Mouse (Mus musculus) kidney, postnatal 0 days (tissue): ENCODE measurements around the gene Rassf5. TPM values are rescaled to one million over a fixed set of nuclear protein-coding genes. Genes with fewer than 3 reads are reported as not detected.

ENCODE experiments used
- ATAC-seq: fragments of 200-750 bp; cut with Nextera tagmentation; replicated peaks from 2 replicates; pipeline ENCODE4 v1.8.0; 2017; ENCODE audit warnings: low read depth, moderate number of reproducible peaks, moderate TSS enrichment, moderate library complexity; ENCODE audit not compliant: low FRiP score
- DNase-seq: peaks from one replicate; pipeline ENCODE4 v3.0.0-alpha.2; 2016; ENCODE audit warnings: low spot score
- H3K27ac ChIP-seq: fragments of 300-500 bp; sonication (generic); 2 replicates; pipeline ENCODE4 v1.5.1; 2014; ENCODE audit warnings: mild to moderate bottlenecking
- H3K27me3 ChIP-seq: fragments of 300-500 bp; sonication (generic); 2 replicates; pipeline ENCODE4 v1.6.1; 2014; ENCODE audit warnings: low read length, mixed read lengths; ENCODE audit not compliant: insufficient read depth
- H3K36me3 ChIP-seq: fragments of 300-500 bp; sonication (generic); 2 replicates; pipeline ENCODE4 v1.6.1; 2014; ENCODE audit warnings: low read length, mixed read lengths; ENCODE audit not compliant: insufficient read depth
- H3K4me1 ChIP-seq: fragments of 300-500 bp; sonication (generic); replicated peaks from 2 replicates; pipeline ENCODE4 v1.6.1; 2014; ENCODE audit warnings: antibody characterized with exemption, low read length, mixed read lengths; ENCODE audit not compliant: insufficient read depth
- H3K4me2 ChIP-seq: fragments of 300-500 bp; sonication (generic); 2 replicates; pipeline ENCODE4 v1.6.1; 2014; ENCODE audit warnings: mild to moderate bottlenecking, low read length, moderate library complexity, mixed read lengths
- H3K4me3 ChIP-seq: fragments of 300-500 bp; sonication (generic); replicated peaks from 2 replicates; pipeline ENCODE4 v1.5.1; 2014; ENCODE audit warnings: low read depth, low read length
- H3K9ac ChIP-seq: fragments of 300-500 bp; sonication (generic); 2 replicates; pipeline ENCODE4 v1.6.1; 2014; ENCODE audit warnings: low read depth, low read length
- H3K9me3 ChIP-seq: fragments of 300-500 bp; sonication (generic); replicated peaks from 2 replicates; pipeline ENCODE4 v1.6.1; 2016; ENCODE audit warnings: low read length, inconsistent platforms, mixed read lengths
- CTCF ChIP-seq: IDR thresholded peaks from 2 replicates; pipeline ENCODE4 v1.5.1; 2016; ENCODE audit warnings: antibody characterized with exemption, low read depth, mild to moderate bottlenecking, moderate library complexity
- WGBS: fragments of 180-500 bp; shearing (Covaris S2); extraction: QIAGEN DNeasy Blood & Tissue Kit; methylation state at CpG from one replicate; pipeline ENCODE4 v1.1.7; 2014; 5-methylcytosine and 5-hydroxymethylcytosine counted together
- polyA plus RNA-seq: library from polyadenylated mRNA; unstranded; fragments of >200 nt; fragmentation: Nextera tagmentation; extraction: Ambion mirVana; gene quantifications from 2 replicates; pipeline ENCODE4 v1.2.1, GENCODE M21; 2015

Gene Rassf5
- polyA plus RNA-seq, 1 experiment from 2014 or later: 3.4 TPM

DNA sequence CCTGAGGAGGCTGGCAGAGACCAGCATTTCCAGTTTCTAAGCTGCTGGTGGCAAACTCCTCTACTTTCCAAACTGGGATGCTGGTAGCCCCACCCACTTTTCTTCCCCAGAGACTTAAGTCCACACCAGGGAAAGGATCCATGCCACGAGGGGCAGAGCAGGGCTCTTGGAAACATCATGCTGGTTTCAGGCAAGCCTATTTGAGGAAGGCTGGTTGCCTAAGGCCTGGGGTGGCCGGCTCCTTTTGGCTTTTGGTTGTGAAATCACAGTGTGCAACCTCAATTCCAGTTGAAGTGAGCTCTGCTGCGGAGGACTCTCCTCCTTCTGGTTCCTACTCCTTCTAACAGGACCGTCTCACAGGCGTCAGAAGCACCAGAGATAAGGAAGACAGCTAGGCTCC, 41.7 kb upstream of the Rassf5 start:
- no peak for TF ChIP-seq CTCF
- Histone ChIP-seq H3K9ac (no peak overlapping the region), H3K27ac (no peak overlapping the region), H3K4me3 (no peak overlapping the region), H3K36me3 (peaks cover 8% of the 10 kb centered on the region; the same call in 1 of the 2 replicates), H3K4me2 (no peak overlapping the region), H3K9me3 (no peaks in the 10 kb centered on the region), H3K27me3 (no peaks in the 10 kb centered on the region), H3K4me1 (no peaks in the 10 kb centered on the region)
- 81% methylated on average over 5 of the region's 5 CpGs for WGBS
- DNase-seq (no peak), ATAC-seq (no peak)

DNA sequence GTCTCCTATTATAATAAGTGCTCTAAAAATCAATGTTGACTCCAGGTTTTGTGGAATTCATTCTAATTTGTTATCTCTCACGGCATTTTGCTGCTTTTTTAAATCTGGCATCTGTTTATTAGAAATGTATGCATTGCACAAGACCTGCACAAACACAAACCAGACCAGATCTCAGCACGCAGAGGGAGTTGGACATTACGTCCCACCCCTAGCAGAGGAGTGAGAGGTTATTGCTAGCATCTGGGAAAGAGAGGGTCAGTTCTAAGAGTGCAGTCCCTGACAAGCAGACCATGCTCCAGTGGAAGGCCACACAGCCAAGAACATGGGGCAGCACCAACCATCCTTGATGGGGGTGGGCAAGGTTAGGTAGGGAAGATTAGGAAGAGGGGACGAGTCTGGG, 39.6 kb upstream of the Rassf5 start:
- ATAC-seq: no peak
- no peak overlapping the region for H3K9ac ChIP-seq
- H3K4me3 ChIP-seq: no peak overlapping the region
- DNase-seq: no peak
- no peaks in the 10 kb centered on the region for H3K4me1 ChIP-seq
- peaks cover 8% of the 10 kb centered on the region; the same call in 1 of the 2 replicates for H3K36me3 ChIP-seq
- no peak overlapping the region for H3K27ac ChIP-seq
- H3K27me3 ChIP-seq: no peaks in the 10 kb centered on the region
- TF ChIP-seq CTCF: no peak
- H3K9me3 ChIP-seq: no peaks in the 10 kb centered on the region
- H3K4me2 ChIP-seq: no peak overlapping the region
- 76% methylated on average over 4 of the region's 4 CpGs for WGBS

DNA sequence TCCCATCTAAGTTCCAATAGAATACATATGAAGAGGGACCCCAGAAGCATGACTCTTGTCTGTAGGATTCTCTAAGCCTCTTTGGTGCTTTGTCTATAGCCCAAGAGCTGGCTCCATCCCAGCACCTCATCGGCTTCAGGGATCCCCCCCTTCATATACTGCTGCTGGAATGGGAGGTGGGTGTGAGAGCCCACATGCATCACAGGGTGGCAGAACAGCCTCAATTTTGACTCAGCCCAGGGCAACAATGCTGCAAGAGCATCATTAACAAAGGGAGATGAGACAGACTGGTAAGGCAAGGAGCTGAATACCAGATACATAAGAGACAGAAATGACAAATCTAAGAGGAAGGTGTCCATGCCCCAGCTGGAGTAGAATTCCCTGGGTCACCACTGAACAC, 39.1 kb upstream of the Rassf5 start:
- Histone ChIP-seq H3K4me3 (no peak overlapping the region), H3K4me1 (no peaks in the 10 kb centered on the region), H3K4me2 (no peak overlapping the region), H3K27ac (no peak overlapping the region), H3K9me3 (no peaks in the 10 kb centered on the region), H3K27me3 (no peaks in the 10 kb centered on the region), H3K36me3 (peaks cover 4% of the 10 kb centered on the region; the same call in 1 of the 2 replicates), H3K9ac (no peak overlapping the region)
- DNase-seq: no peak
- ATAC-seq: no peak
- no peak for TF ChIP-seq CTCF
- WGBS: 79% methylated on average over 1 of the region's 1 CpGs

DNA sequence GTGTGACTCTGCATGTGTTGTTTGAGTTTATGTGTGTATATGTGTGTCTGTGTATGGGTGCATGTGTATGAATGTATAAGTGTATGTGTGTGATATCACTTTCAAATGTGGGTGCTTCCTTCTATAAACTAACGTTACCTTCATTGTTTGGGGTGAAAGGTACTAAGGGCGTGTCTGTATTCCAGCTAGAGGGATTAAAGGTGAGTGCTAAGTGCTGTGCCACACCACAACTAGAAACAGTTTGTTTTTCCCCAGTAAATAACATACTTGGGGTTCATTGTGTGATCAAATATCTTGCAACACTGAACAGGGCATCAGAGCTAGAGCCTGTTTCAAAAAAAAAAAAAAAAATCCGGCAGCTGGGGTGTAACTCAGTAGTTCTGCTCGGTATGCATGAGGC, 36.7 kb upstream of the Rassf5 start:
- no peak overlapping the region for H3K4me3 ChIP-seq
- H3K27ac ChIP-seq: no peak overlapping the region
- no peaks in the 10 kb centered on the region for H3K36me3 ChIP-seq
- ATAC-seq (no peak), DNase-seq (no peak)
- H3K9me3 ChIP-seq: no peaks in the 10 kb centered on the region
- no peaks in the 10 kb centered on the region for H3K27me3 ChIP-seq
- H3K4me1 ChIP-seq: no peaks in the 10 kb centered on the region
- H3K4me2 ChIP-seq: no peak overlapping the region
- no peak for TF ChIP-seq CTCF
- no peak overlapping the region for H3K9ac ChIP-seq
- WGBS: 50% methylated on average over 4 of the region's 4 CpGs

DNA sequence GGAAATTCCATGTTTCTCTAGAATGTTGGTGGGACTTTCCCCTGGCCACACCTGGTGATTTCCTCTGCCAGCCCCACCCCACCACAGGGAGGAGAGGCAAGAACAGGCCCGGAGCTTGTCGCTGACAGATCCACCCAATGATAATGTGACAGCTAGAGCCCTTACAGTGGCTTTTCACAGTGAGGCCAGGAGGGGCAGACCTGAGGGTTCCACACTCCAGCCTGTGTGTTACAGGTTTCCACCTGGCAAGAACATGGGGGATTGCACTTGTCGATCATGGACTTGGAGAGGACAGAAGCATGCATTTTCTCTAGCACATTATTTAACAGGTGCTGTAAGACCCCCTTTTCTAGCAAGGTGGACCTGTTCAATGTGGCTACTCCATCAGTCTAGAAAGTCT, 35.2 kb upstream of the Rassf5 start:
- Histone ChIP-seq H3K9ac (no peak overlapping the region), H3K4me1 (no peaks in the 10 kb centered on the region), H3K36me3 (no peaks in the 10 kb centered on the region), H3K27me3 (no peaks in the 10 kb centered on the region), H3K4me2 (no peak overlapping the region), H3K27ac (no peak overlapping the region), H3K4me3 (no peak overlapping the region), H3K9me3 (no peaks in the 10 kb centered on the region)
- 45% methylated on average over 3 of the region's 3 CpGs for WGBS
- DNase-seq: no peak
- no peak for ATAC-seq
- TF ChIP-seq CTCF: peak; percentile 32; the same call in 1 of the 2 replicates

DNA sequence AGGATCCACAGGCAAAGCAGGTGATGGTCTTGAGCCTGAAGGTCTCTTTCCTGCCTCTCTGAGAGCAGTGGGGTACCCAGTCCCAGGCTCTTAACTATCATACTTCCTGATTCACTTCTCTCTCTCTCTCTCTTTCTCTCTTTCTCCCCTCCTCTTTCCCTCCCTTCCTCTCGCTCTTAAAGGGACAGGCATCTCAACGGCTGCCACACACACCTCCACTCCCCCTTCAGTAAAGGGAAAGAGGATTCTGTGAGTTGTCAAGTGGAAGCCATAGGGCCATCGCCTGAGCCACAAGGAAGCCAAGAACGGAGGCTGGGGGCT, 34.4 kb upstream of the Rassf5 start, which contains the start of gene Ikbke:
TSS of gene Ikbke (minus strand) at position 151 of the 321 bp plus-strand sequence.
- TF ChIP-seq CTCF: no peak
- Histone ChIP-seq H3K4me3 (peak within 1 kb of the TSS; percentile 35), H3K36me3 (no peaks in the 10 kb centered on the region), H3K9me3 (no peaks in the 10 kb centered on the region), H3K4me1 (no peaks in the 10 kb centered on the region), H3K4me2 (peak within 1 kb of the TSS; percentile 54), H3K9ac (peak within 1 kb of the TSS; percentile 38; the same call in 1 of the 2 replicates), H3K27me3 (no peaks in the 10 kb centered on the region), H3K27ac (no peak within 1 kb of the TSS)
- 23% methylated on average over 4 of the region's 4 CpGs for WGBS
- no peak for ATAC-seq
- peak; percentile 57 for DNase-seq
